Mouse (Mus musculus) liver, embryonic 14.5 days (tissue): ENCODE measurements around the gene Wars2. TPM values are rescaled to one million over a fixed set of nuclear protein-coding genes. Genes with fewer than 3 reads are reported as not detected.

Experiments used
- ATAC-seq: fragments of 200-750 bp; cut with Nextera tagmentation; 2 replicates; pipeline ENCODE4 v1.8.0; 2017; ENCODE audit warnings: moderate number of reproducible peaks, mild to moderate bottlenecking, moderate library complexity; ENCODE audit not compliant: insufficient read depth
- DNase-seq, 3 experiments: peaks; one replicate each; pipeline ENCODE4 v3.0.0-alpha.2; 2012 to 2013; ENCODE audit warnings: low read depth in 3 of 3, low spot score in 3 of 3
- H3K27ac ChIP-seq: fragments of 300-500 bp; sonication (generic); 2 replicates; pipeline ENCODE4 v1.5.1; 2014; ENCODE audit warnings: moderate library complexity, mild to moderate bottlenecking, control low read depth, inconsistent platforms
- H3K27me3 ChIP-seq: fragments of 300-500 bp; sonication (generic); 2 replicates; pipeline ENCODE4 v1.6.1; 2014; ENCODE audit warnings: mild to moderate bottlenecking, low read length, moderate library complexity; ENCODE audit not compliant: control insufficient read depth, insufficient read depth
- H3K36me3 ChIP-seq: fragments of 300-500 bp; sonication (generic); replicated peaks from 2 replicates; pipeline ENCODE4 v1.6.1; 2014; ENCODE audit warnings: low read depth; ENCODE audit not compliant: control insufficient read depth, insufficient read depth
- H3K4me1 ChIP-seq, 2 experiments: fragments of 200-500 bp in 1 of 2; fragments of 300-500 bp in 1 of 2; sonication (generic) in 1 of 2; replicated peaks; 2 replicates each; pipeline ENCODE4 v1.6.1; 2012 to 2014; ENCODE audit warnings: antibody characterized with exemption in 1 of 2, inconsistent platforms in 1 of 2, low read length in 1 of 2; ENCODE audit not compliant: control insufficient read depth in 2 of 2, insufficient read depth in 2 of 2
- H3K4me2 ChIP-seq: fragments of 300-500 bp; sonication (generic); 2 replicates; pipeline ENCODE4 v1.6.1; 2014; ENCODE audit warnings: low read depth, mild to moderate bottlenecking, control low read depth, moderate library complexity
- H3K4me3 ChIP-seq, 2 experiments: fragments of 200-500 bp in 1 of 2; fragments of 300-500 bp in 1 of 2; sonication (generic) in 1 of 2; 2 replicates each; pipeline ENCODE4 v1.5.1; 2012 to 2014; ENCODE audit warnings: low read depth in 2 of 2, low read length in 2 of 2, mild to moderate bottlenecking in 2 of 2, control low read depth in 1 of 2, inconsistent platforms in 1 of 2, moderate library complexity in 1 of 2; ENCODE audit not compliant: insufficient read depth in 1 of 2
- H3K9ac ChIP-seq: fragments of 300-500 bp; sonication (generic); replicated peaks from 2 replicates; pipeline ENCODE4 v1.6.1; 2014; ENCODE audit warnings: mild to moderate bottlenecking, control low read depth, moderate library complexity
- H3K9me3 ChIP-seq: fragments of 300-500 bp; sonication (generic); 2 replicates; pipeline ENCODE4 v1.6.1; 2016; ENCODE audit warnings: low read length, mixed read lengths; ENCODE audit not compliant: control insufficient read depth
- CTCF ChIP-seq: IDR thresholded peaks from 2 replicates; pipeline ENCODE4 v1.5.1; 2016; ENCODE audit warnings: antibody characterized with exemption, low read depth, control low read depth
- EP300 ChIP-seq: IDR thresholded peaks from 2 replicates; pipeline ENCODE4 v1.6.1; 2016; ENCODE audit warnings: antibody characterized with exemption, low read depth
- WGBS: fragments of 180-500 bp; shearing (Covaris S2); extraction: QIAGEN DNeasy Blood & Tissue Kit; methylation state at CpG from one replicate; pipeline ENCODE4 v1.1.7; 2014; ENCODE audit not compliant: insufficient replicate concordance; 5-methylcytosine and 5-hydroxymethylcytosine counted together
- polyA plus RNA-seq, 2 experiments: library from polyadenylated mRNA; depleted of rRNA in 1 of 2; stranded (reverse) in 1 of 2; unstranded in 1 of 2; fragments of >200 nt; fragmentation: Nextera tagmentation in 1 of 2; extraction: Ambion mirVana in 1 of 2; gene quantifications; 2 replicates each; pipeline versions ENCODE4 v1.2.1 to v1.2.3; 2012 to 2014

Wars2 gene
- polyA plus RNA-seq, 2 experiments, result 2.1 to 2.8 TPM

GRCm38 (mm10) chr3:99256766-99257165, 115.9 kb downstream of the Wars2 start:
- ATAC-seq (no peak), DNase-seq (no peak)

GRCm38 (mm10) chr3:99257586-99258577, 117.0 kb downstream of the Wars2 start:
- 4% methylated on average over 29 of the region's 29 CpGs for WGBS
- Histone ChIP-seq H3K9ac (no peak overlapping the region), H3K36me3 (no peaks in the 10 kb centered on the region), H3K9me3 (no peaks in the 10 kb centered on the region), H3K27ac (no peak overlapping the region), H3K4me3 (no peak overlapping the region), H3K4me2 (no peak overlapping the region), H3K27me3 (peaks cover 95% of the 10 kb centered on the region), H3K4me1 (no peaks in the 10 kb centered on the region)
- DNase-seq, result no peak
- no peak for ATAC-seq
- TF ChIP-seq EP300 (no peak), CTCF (no peak)

More at GRCm38 (mm10) chr3:99256766-99257165, 115.9 kb downstream of the Wars2 start:
- H3K4me1 ChIP-seq, result no peaks in the 10 kb centered on the region
- H3K9ac ChIP-seq, result no peak overlapping the region
- no peaks in the 10 kb centered on the region for H3K9me3 ChIP-seq
- H3K4me2 ChIP-seq, result no peak overlapping the region
- no peaks in the 10 kb centered on the region for H3K36me3 ChIP-seq
- no peak overlapping the region for H3K27ac ChIP-seq
- TF ChIP-seq EP300 (no peak), CTCF (no peak)
- peaks cover 95% of the 10 kb centered on the region for H3K27me3 ChIP-seq
- WGBS, result 4% methylated on average over 20 of the region's 20 CpGs
- H3K4me3 ChIP-seq, result no peak overlapping the region

GRCm38 (mm10) chr3:99259741-99260270, 118.9 kb downstream of the Wars2 start:
- Histone ChIP-seq H3K36me3 (no peaks in the 10 kb centered on the region), H3K9ac (no peak overlapping the region), H3K27me3 (peaks cover 85% of the 10 kb centered on the region), H3K4me3 (no peak overlapping the region), H3K9me3 (no peaks in the 10 kb centered on the region), H3K4me1 (no peaks in the 10 kb centered on the region), H3K27ac (no peak overlapping the region), H3K4me2 (no peak overlapping the region)
- TF ChIP-seq CTCF (no peak), EP300 (no peak)
- DNase-seq (no peak), ATAC-seq (no peak)
- WGBS, result 8% methylated on average over 6 of the region's 6 CpGs

GRCm38 (mm10) chr3:99260395-99260794, 119.5 kb downstream of the Wars2 start:
- 13% methylated on average over 2 of the region's 2 CpGs for WGBS
- ATAC-seq (no peak), DNase-seq (no peak)
- no peaks in the 10 kb centered on the region for H3K9me3 ChIP-seq
- peaks cover 79% of the 10 kb centered on the region for H3K27me3 ChIP-seq
- TF ChIP-seq CTCF (no peak), EP300 (no peak)
- no peaks in the 10 kb centered on the region for H3K4me1 ChIP-seq
- H3K9ac ChIP-seq, result no peak overlapping the region
- no peak overlapping the region for H3K27ac ChIP-seq
- H3K36me3 ChIP-seq, result no peaks in the 10 kb centered on the region
- no peak overlapping the region for H3K4me2 ChIP-seq
- H3K4me3 ChIP-seq, result no peak overlapping the region

- no peak overlapping the region for H3K4me3 ChIP-seq
- WGBS, result 4% methylated on average over 18 of the region's 18 CpGs
- no peaks in the 10 kb centered on the region for H3K4me1 ChIP-seq
- H3K36me3 ChIP-seq, result no peaks in the 10 kb centered on the region
- H3K4me2 ChIP-seq, result no peak overlapping the region
- ATAC-seq (no peak), DNase-seq (no peak)
- no peak for TF ChIP-seq CTCF
- TF ChIP-seq EP300, result no peak
- no peak overlapping the region for H3K27ac ChIP-seq
- H3K9ac ChIP-seq, result no peak overlapping the region
- peaks cover 69% of the 10 kb centered on the region for H3K27me3 ChIP-seq
- no peaks in the 10 kb centered on the region for H3K9me3 ChIP-seq
Observed at GRCm38 (mm10) chr3:99261371-99261791, 120.5 kb downstream of the Wars2 start.
